11 mouse cellular contexts compared by ENCODE assay signal in genomic region chr11:116305423-116305822, GRCm38 (mm10). TPM values are rescaled to one million over a fixed set of nuclear protein-coding genes. Genes with fewer than 3 reads are reported as not detected.
DNase-seq lines count a peak whose midpoint lies in the region; ATAC-seq and TF ChIP-seq lines count a peak whose summit lies in the region.
"Had no signal": no experiment of that assay in that cellular context is flagged by ENCODE, and none has a peak within 500 bp of the region (broad histone marks: within the 10 kb centered on the region; RNA-seq: fewer than 3 reads in every experiment).

No protein-coding gene starts in this region.

- WGBS in kidney, postnatal 0 days, result 100% methylated on average over 2 of the region's 2 CpGs
- 94% methylated on average over 2 of the region's 2 CpGs for WGBS in embryonic facial prominence, embryonic 15.5 days
- 94% methylated on average over 2 of the region's 2 CpGs for WGBS in intestine, embryonic 16.5 days
- WGBS in midbrain, postnatal 0 days, result 99% methylated on average over 2 of the region's 2 CpGs

- peak overlapping the region; percentile 69; the same call in 1 of the 2 replicates for H3K4me3 ChIP-seq in kidney, postnatal 0 days (replicated peaks; ENCODE audit: low read depth, low read length)
- H3K4me3 ChIP-seq in embryonic facial prominence, embryonic 15.5 days (replicated peaks), result peak overlapping the region; percentile 73
- peak overlapping the region; percentile 83; the same call in 1 of the 2 replicates for H3K4me3 ChIP-seq in intestine, embryonic 16.5 days (ENCODE audit: low read length)
- H3K4me3 ChIP-seq in midbrain, postnatal 0 days (ENCODE audit: low read depth, low read length), result peak overlapping the region; percentile 72

- no peak overlapping the region; the same call in 1 of the 2 replicates for H3K9ac ChIP-seq in kidney, postnatal 0 days (ENCODE audit: low read depth, low read length)
- H3K9ac ChIP-seq in embryonic facial prominence, embryonic 15.5 days, result no peak overlapping the region
- no peak overlapping the region for H3K9ac ChIP-seq in intestine, embryonic 16.5 days (ENCODE audit: low read depth, low read length)
- H3K9ac ChIP-seq in midbrain, postnatal 0 days (replicated peaks; ENCODE audit: low read length, poor library complexity, severe bottlenecking), result no peak overlapping the region

- intact Hi-C loops in gastrocnemius, postnatal 14 days (cut with DNase I; ENCODE audit: low total_unique reads), result no loop called here

- H3K4me1 ChIP-seq in kidney, postnatal 0 days (replicated peaks; ENCODE audit: insufficient read depth, low read length), result 0 out of 2 replicates have a peak, but pooled peaks cover 6% of the 10 kb centered on the region
- peaks cover 9% of the 10 kb centered on the region for H3K4me1 ChIP-seq in embryonic facial prominence, embryonic 15.5 days
- peaks cover 7% of the 10 kb centered on the region for H3K4me1 ChIP-seq in intestine, embryonic 16.5 days (ENCODE audit: control insufficient read depth, insufficient read depth, low read length)
- 0 out of 2 replicates have a peak, but pooled peaks cover 5% of the 10 kb centered on the region for H3K4me1 ChIP-seq in midbrain, postnatal 0 days (ENCODE audit: insufficient read depth, low read length)

- peak; percentile 21; the same call in 1 of the 2 replicates for TF ChIP-seq CTCF in kidney, postnatal 0 days (IDR thresholded peaks at IDR 0.05; ENCODE audit: low read depth)
- no peak for TF ChIP-seq CTCF in midbrain, postnatal 0 days (IDR thresholded peaks at IDR 0.05)

- H3K27me3 ChIP-seq in kidney, postnatal 0 days (ENCODE audit: insufficient read depth, low read length), result no peaks in the 10 kb centered on the region
- no peaks in the 10 kb centered on the region for H3K27me3 ChIP-seq in embryonic facial prominence, embryonic 15.5 days
- H3K27me3 ChIP-seq in intestine, embryonic 16.5 days (replicated peaks; ENCODE audit: control insufficient read depth, insufficient read depth, low read length), result no peaks in the 10 kb centered on the region
- H3K27me3 ChIP-seq in midbrain, postnatal 0 days (ENCODE audit: insufficient read depth, low read length), result no peaks in the 10 kb centered on the region
- H3K27me3 ChIP-seq: Patski had no signal

- DNase-seq in kidney, postnatal 0 days (ENCODE audit: low spot score), result no peak
- DNase-seq in kidney, postnatal 25 days, result no peak
- no peak for DNase-seq in midbrain, postnatal 0 days (ENCODE audit: low spot score)
- DNase-seq in left cerebral cortex, adult 8-10 months (ENCODE audit: low spot score in 2 of 2), result no peak
- DNase-seq in gastrocnemius, postnatal 14 days, result no peak
- no peak for DNase-seq in right cerebral cortex, postnatal 10 days (ENCODE audit: low spot score in 2 of 2)
- DNase-seq: cerebellum, adult 11 months; kidney, adult 11 months had no signal

- peak overlapping the region; percentile 89 for H3K4me2 ChIP-seq in kidney, postnatal 0 days (ENCODE audit: low read length)
- peak overlapping the region; percentile 81 for H3K4me2 ChIP-seq in embryonic facial prominence, embryonic 15.5 days (replicated peaks)
- H3K4me2 ChIP-seq in intestine, embryonic 16.5 days (ENCODE audit: low read depth, low read length), result peak overlapping the region; percentile 89
- H3K4me2 ChIP-seq in midbrain, postnatal 0 days (ENCODE audit: low read depth, low read length, poor library complexity, severe bottlenecking), result peak overlapping the region; percentile 79

- peaks cover 21% of the 10 kb centered on the region for H3K36me3 ChIP-seq in kidney, postnatal 0 days (ENCODE audit: insufficient read depth, low read length)
- H3K36me3 ChIP-seq in embryonic facial prominence, embryonic 15.5 days, result peaks cover 45% of the 10 kb centered on the region
- H3K36me3 ChIP-seq in intestine, embryonic 16.5 days (ENCODE audit: control insufficient read depth, insufficient read depth, low read length), result peaks cover 2% of the 10 kb centered on the region
- peaks cover 35% of the 10 kb centered on the region for H3K36me3 ChIP-seq in midbrain, postnatal 0 days (ENCODE audit: insufficient read depth, low read length)

- no peaks in the 10 kb centered on the region for H3K9me3 ChIP-seq in kidney, postnatal 0 days (replicated peaks; ENCODE audit: low read length)
- H3K9me3 ChIP-seq in embryonic facial prominence, embryonic 15.5 days (replicated peaks), result no peaks in the 10 kb centered on the region
- H3K9me3 ChIP-seq in intestine, embryonic 16.5 days (ENCODE audit: control insufficient read depth, low read length), result no peaks in the 10 kb centered on the region
- no peaks in the 10 kb centered on the region for H3K9me3 ChIP-seq in midbrain, postnatal 0 days (ENCODE audit: low read length)

- no peak for ATAC-seq in kidney, postnatal 0 days (replicated peaks; ENCODE audit: low FRiP score, low read depth)
- ATAC-seq in embryonic facial prominence, embryonic 15.5 days (ENCODE audit: insufficient number of reproducible peaks, low FRiP score, low TSS enrichment, low read depth), result no peak
- ATAC-seq in intestine, embryonic 16.5 days, result no peak
- ATAC-seq in midbrain, postnatal 0 days (ENCODE audit: low FRiP score), result no peak
- ATAC-seq: Patski had no signal

- H3K27ac ChIP-seq in kidney, postnatal 0 days, result no peak overlapping the region
- no peak overlapping the region for H3K27ac ChIP-seq in embryonic facial prominence, embryonic 15.5 days (replicated peaks)
- H3K27ac ChIP-seq in intestine, embryonic 16.5 days (ENCODE audit: low read length), result no peak overlapping the region
- H3K27ac ChIP-seq in midbrain, postnatal 0 days (ENCODE audit: low read depth, low read length), result no peak overlapping the region

RNA-seq across cellular contexts. Expression of gene Exoc7, which starts 1.6 kb away (rescaled TPM):
- polyA plus RNA-seq in kidney, postnatal 0 days (2015; fragmentation: Nextera tagmentation; extraction: Ambion mirVana), result 56.5 and 59.1 TPM in 2 replicates
- polyA plus RNA-seq in embryonic facial prominence, embryonic 15.5 days (2015; fragmentation: Nextera tagmentation; extraction: Ambion mirVana), result 67.5 and 68.8 TPM in 2 replicates
- 52.5 and 54.6 TPM in 2 replicates for polyA plus RNA-seq in intestine, embryonic 16.5 days (2015; fragmentation: Nextera tagmentation; extraction: Ambion mirVana)
- total RNA-seq in midbrain, postnatal 0 days (2014; rRNA removed), result 81.0 and 101 TPM in 2 replicates
- polyA plus RNA-seq in midbrain, postnatal 0 days (2015; fragmentation: Nextera tagmentation; extraction: Ambion mirVana), result 144 and 149 TPM in 2 replicates
- total RNA-seq in left cerebral cortex, adult 8-10 months (2022), result 100 to 1,000 TPM in 3 of 4 experiments, 10 to 100 TPM in 1; 99.6 to 115 (median 106) TPM
- 10 to 100 TPM; 61.9 to 62.3 TPM for total RNA-seq in gastrocnemius, postnatal 14 days (2021)

RNA-seq across cellular contexts. Expression of gene Galr2, which starts 24.7 kb away (rescaled TPM):
- 0.13 and 0.18 TPM in 2 replicates for polyA plus RNA-seq in kidney, postnatal 0 days (2015; fragmentation: Nextera tagmentation; extraction: Ambion mirVana)
- 0.27 and 0.47 TPM in 2 replicates for polyA plus RNA-seq in embryonic facial prominence, embryonic 15.5 days (2015; fragmentation: Nextera tagmentation; extraction: Ambion mirVana)
- 0.16 and 0.31 TPM in 2 replicates for polyA plus RNA-seq in intestine, embryonic 16.5 days (2015; fragmentation: Nextera tagmentation; extraction: Ambion mirVana)
- total RNA-seq in midbrain, postnatal 0 days (2014; rRNA removed), result 0.47 TPM in 1 of 2 replicates, not detected in the other
- 0.36 and 0.54 TPM in 2 replicates for polyA plus RNA-seq in midbrain, postnatal 0 days (2015; fragmentation: Nextera tagmentation; extraction: Ambion mirVana)
- not detected for total RNA-seq in left cerebral cortex, adult 8-10 months (2022)
- total RNA-seq in gastrocnemius, postnatal 14 days (2021), result under 1 TPM; 0.38 to 0.41 TPM

RNA-seq across cellular contexts. Expression of gene Foxj1, which starts 29.8 kb away (rescaled TPM):
- 2.5 TPM in 2 replicates for polyA plus RNA-seq in kidney, postnatal 0 days (2015; fragmentation: Nextera tagmentation; extraction: Ambion mirVana)
- 30.6 and 69.8 TPM in 2 replicates for polyA plus RNA-seq in embryonic facial prominence, embryonic 15.5 days (2015; fragmentation: Nextera tagmentation; extraction: Ambion mirVana)
- polyA plus RNA-seq in intestine, embryonic 16.5 days (2015; fragmentation: Nextera tagmentation; extraction: Ambion mirVana), result 0.27 and 0.36 TPM in 2 replicates
- total RNA-seq in midbrain, postnatal 0 days (2014; rRNA removed), result 24.1 and 37.5 TPM in 2 replicates
- 9.6 and 12.1 TPM in 2 replicates for polyA plus RNA-seq in midbrain, postnatal 0 days (2015; fragmentation: Nextera tagmentation; extraction: Ambion mirVana)
- total RNA-seq in left cerebral cortex, adult 8-10 months (2022), result 1 to 10 TPM; 4.4 to 8.6 (median 4.7) TPM
- total RNA-seq in gastrocnemius, postnatal 14 days (2021), result under 1 TPM; 0.22 to 0.27 TPM

RNA-seq across cellular contexts. Expression of gene Srp68, which starts 31.4 kb away (rescaled TPM):
- polyA plus RNA-seq in kidney, postnatal 0 days (2015; fragmentation: Nextera tagmentation; extraction: Ambion mirVana), result 62.1 and 69.1 TPM in 2 replicates
- 101 and 103 TPM in 2 replicates for polyA plus RNA-seq in embryonic facial prominence, embryonic 15.5 days (2015; fragmentation: Nextera tagmentation; extraction: Ambion mirVana)
- polyA plus RNA-seq in intestine, embryonic 16.5 days (2015; fragmentation: Nextera tagmentation; extraction: Ambion mirVana), result 90.9 and 94.8 TPM in 2 replicates
- 17.7 and 27.3 TPM in 2 replicates for total RNA-seq in midbrain, postnatal 0 days (2014; rRNA removed)
- 47.9 and 50.9 TPM in 2 replicates for polyA plus RNA-seq in midbrain, postnatal 0 days (2015; fragmentation: Nextera tagmentation; extraction: Ambion mirVana)
- 10 to 100 TPM; 66.5 to 72.8 (median 70.5) TPM for total RNA-seq in left cerebral cortex, adult 8-10 months (2022)
- total RNA-seq in gastrocnemius, postnatal 14 days (2021), result 10 to 100 TPM; 68.5 to 69.5 TPM
